Mouse (Mus musculus) liver, embryonic 14.5 days (tissue): ENCODE results near the gene Olfr311.

Experiments used
- CTCF ChIP-seq: IDR thresholded peaks from 2 replicates; pipeline ENCODE4 v1.5.1; 2016; ENCODE audit warnings: antibody characterized with exemption, low read depth, control low read depth
- EP300 ChIP-seq: IDR thresholded peaks from 2 replicates; pipeline ENCODE4 v1.6.1; 2016; ENCODE audit warnings: antibody characterized with exemption, low read depth

DNA sequence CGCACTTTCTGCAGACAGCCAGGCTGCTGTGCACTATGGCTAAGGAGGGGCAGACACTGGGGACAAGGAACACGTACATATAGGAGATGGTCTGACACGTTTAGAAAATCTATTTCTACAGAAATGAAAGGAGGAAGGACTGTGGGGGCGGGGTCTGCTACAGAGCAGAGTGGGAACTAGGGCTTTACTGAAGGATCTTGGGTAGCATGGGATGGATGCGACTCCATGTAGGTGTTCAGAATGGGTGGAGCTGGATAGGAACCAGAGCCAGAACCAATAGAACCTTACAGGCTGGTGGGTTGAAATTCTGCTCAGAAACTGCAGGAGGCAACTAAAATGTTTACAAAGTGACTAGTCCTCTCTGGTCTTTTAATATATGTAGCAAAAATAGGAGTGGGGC is 39.3 kb upstream of the Olfr311 start:
- TF ChIP-seq EP300 (no peak), CTCF (no peak)
